In the genomic region with DNA sequence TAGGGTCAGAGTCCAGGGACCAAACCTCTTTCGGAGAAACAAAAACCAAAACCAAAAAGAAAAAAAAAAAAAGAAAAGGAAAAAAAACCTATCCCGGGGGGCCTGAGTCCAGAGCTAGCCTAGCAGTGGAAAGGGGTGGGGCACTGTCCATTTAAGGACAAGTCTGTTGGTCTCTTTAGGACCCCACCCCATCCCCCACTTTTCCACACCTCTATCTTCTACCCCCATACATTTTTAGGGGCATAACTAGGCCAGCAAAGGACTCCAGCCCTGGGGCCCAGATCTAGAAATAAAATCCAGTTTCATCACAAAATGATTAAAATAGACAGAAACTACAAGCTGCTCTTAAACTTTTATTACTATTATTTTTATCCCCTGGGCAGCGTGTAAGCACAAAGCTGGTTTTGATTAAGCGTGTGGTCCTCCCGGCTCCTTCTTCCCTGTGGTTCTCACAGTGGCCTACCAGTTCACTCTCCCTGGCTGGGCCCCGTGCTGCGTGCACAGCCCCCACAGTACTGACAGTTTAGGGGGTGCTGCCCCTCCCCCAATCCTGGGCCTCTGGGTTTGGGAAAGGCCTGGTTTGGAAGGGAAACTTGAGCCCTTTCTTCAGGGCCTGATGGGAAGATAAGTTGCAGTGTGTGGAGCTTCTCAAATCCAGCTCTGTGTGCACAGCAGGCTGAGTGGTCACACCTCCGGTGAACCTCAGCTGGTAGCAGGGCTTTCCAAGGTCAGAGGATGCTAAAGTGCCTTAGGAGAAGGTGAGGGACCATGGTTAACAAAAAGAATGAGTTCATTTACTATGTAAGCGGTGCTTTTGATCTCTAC, we compare ENCODE assay signal across 10 mouse cellular contexts.
DNase-seq lines count a peak whose midpoint lies in the region; ATAC-seq lines count a peak whose summit lies in the region.
"Had no signal": no experiment of that assay in that cellular context is flagged by ENCODE, and none has a peak within 500 bp of the region (broad histone marks: within the 10 kb centered on the region; RNA-seq: fewer than 3 reads in every experiment).

No protein-coding gene starts in this region.

- no peaks in the 10 kb centered on the region for H3K27me3 ChIP-seq in forebrain, embryonic 11.5 days (ENCODE audit: control insufficient read depth, insufficient read depth, low read length)
- no peaks in the 10 kb centered on the region for H3K27me3 ChIP-seq in forebrain, embryonic 14.5 days (replicated peaks; ENCODE audit: control insufficient read depth, insufficient read depth, low read length)
- no peaks in the 10 kb centered on the region for H3K27me3 ChIP-seq in embryonic facial prominence, embryonic 13.5 days
- no peaks in the 10 kb centered on the region for H3K27me3 ChIP-seq in liver, embryonic 12.5 days (replicated peaks)
- H3K27me3 ChIP-seq: forebrain, embryonic 15.5 days had no signal

- intact Hi-C loops in left cerebral cortex, postnatal 14 days (cut with DNase I): no loop called here

- H3K4me2 ChIP-seq in forebrain, embryonic 11.5 days (ENCODE audit: low read depth, low read length, severe bottlenecking): no peak overlapping the region
- H3K4me2 ChIP-seq in forebrain, embryonic 14.5 days (ENCODE audit: low read length): no peak overlapping the region
- H3K4me2 ChIP-seq in embryonic facial prominence, embryonic 13.5 days: peak overlapping the region; percentile 17; the same call in 1 of the 2 replicates
- no peak overlapping the region for H3K4me2 ChIP-seq in liver, embryonic 12.5 days
- H3K4me2 ChIP-seq: forebrain, embryonic 15.5 days; hindbrain, embryonic 14.5 days had no signal

- ATAC-seq in forebrain, embryonic 11.5 days (replicated peaks; ENCODE audit: low FRiP score): no peak
- ATAC-seq in forebrain, embryonic 14.5 days: no peak
- peak; percentile 84 for ATAC-seq in embryonic facial prominence, embryonic 13.5 days (ENCODE audit: insufficient number of reproducible peaks, insufficient read depth, low FRiP score, low TSS enrichment, low read depth)
- no peak for ATAC-seq in liver, embryonic 12.5 days
- ATAC-seq: forebrain, embryonic 15.5 days had no signal

- no peak overlapping the region; the same call in 1 of the 2 replicates for H3K27ac ChIP-seq in forebrain, embryonic 11.5 days (ENCODE audit: low read depth, low read length)
- no peak overlapping the region for H3K27ac ChIP-seq in forebrain, embryonic 14.5 days (ENCODE audit: low read depth, low read length)
- peak overlapping the region; percentile 88 for H3K27ac ChIP-seq in embryonic facial prominence, embryonic 13.5 days
- peak overlapping the region; percentile 27; the same call in 1 of the 2 replicates for H3K27ac ChIP-seq in liver, embryonic 12.5 days
- H3K27ac ChIP-seq: forebrain, embryonic 15.5 days; hindbrain, embryonic 14.5 days had no signal

- no peaks in the 10 kb centered on the region for H3K36me3 ChIP-seq in forebrain, embryonic 11.5 days (ENCODE audit: control insufficient read depth, insufficient read depth, low read length)
- no peaks in the 10 kb centered on the region for H3K36me3 ChIP-seq in forebrain, embryonic 14.5 days (ENCODE audit: control insufficient read depth, insufficient read depth, low read length)
- H3K36me3 ChIP-seq in embryonic facial prominence, embryonic 13.5 days: no peaks in the 10 kb centered on the region
- no peaks in the 10 kb centered on the region for H3K36me3 ChIP-seq in liver, embryonic 12.5 days
- H3K36me3 ChIP-seq: forebrain, embryonic 15.5 days had no signal

- DNase-seq in forebrain, embryonic 11.5 days (ENCODE audit: low spot score): peak; percentile 67
- DNase-seq in forebrain, embryonic 14.5 days (ENCODE audit: low spot score): no peak
- DNase-seq in kidney, postnatal 4 days: peak; percentile 53 to 61
- DNase-seq in kidney, postnatal 10 days: no peak
- DNase-seq in left cerebral cortex, postnatal 14 days (ENCODE audit: low spot score in 2 of 2): no peak
- no peak for DNase-seq in thymus, postnatal 10 days (ENCODE audit: low spot score in 2 of 2)

- 47% methylated on average over 9 of the region's 9 CpGs for WGBS in forebrain, embryonic 11.5 days
- 57% methylated on average over 9 of the region's 9 CpGs for WGBS in forebrain, embryonic 14.5 days
- WGBS in embryonic facial prominence, embryonic 13.5 days: 23% methylated on average over 9 of the region's 9 CpGs
- 62% methylated on average over 9 of the region's 9 CpGs for whole genome bisulfite sequencing in liver, embryonic 12.5 days (ENCODE audit: insufficient replicate concordance)

- no peak overlapping the region for H3K4me3 ChIP-seq in forebrain, embryonic 11.5 days (ENCODE audit: low read depth, low read length)
- H3K4me3 ChIP-seq in forebrain, embryonic 14.5 days (ENCODE audit: low read depth, low read length): no peak overlapping the region
- H3K4me3 ChIP-seq in embryonic facial prominence, embryonic 13.5 days: no peak overlapping the region
- no peak overlapping the region for H3K4me3 ChIP-seq in liver, embryonic 12.5 days
- H3K4me3 ChIP-seq: forebrain, embryonic 15.5 days had no signal

- peaks cover 3% of the 10 kb centered on the region; the same call in 1 of the 2 replicates for H3K4me1 ChIP-seq in forebrain, embryonic 11.5 days (replicated peaks; ENCODE audit: control insufficient read depth, insufficient read depth, low read length)
- 0 out of 2 replicates have a peak, but pooled peaks cover 2% of the 10 kb centered on the region for H3K4me1 ChIP-seq in forebrain, embryonic 14.5 days (ENCODE audit: control insufficient read depth, insufficient read depth, low read length)
- H3K4me1 ChIP-seq in embryonic facial prominence, embryonic 13.5 days: peaks cover 53% of the 10 kb centered on the region
- peaks cover 66% of the 10 kb centered on the region for H3K4me1 ChIP-seq in liver, embryonic 12.5 days
- H3K4me1 ChIP-seq: forebrain, embryonic 15.5 days had no signal

- H3K9me3 ChIP-seq in forebrain, embryonic 11.5 days (ENCODE audit: control insufficient read depth, low read length): no peaks in the 10 kb centered on the region
- H3K9me3 ChIP-seq in forebrain, embryonic 14.5 days (replicated peaks; ENCODE audit: control insufficient read depth, low read length): no peaks in the 10 kb centered on the region
- no peaks in the 10 kb centered on the region for H3K9me3 ChIP-seq in embryonic facial prominence, embryonic 13.5 days
- H3K9me3 ChIP-seq in liver, embryonic 12.5 days (replicated peaks): no peaks in the 10 kb centered on the region
- H3K9me3 ChIP-seq: forebrain, embryonic 15.5 days had no signal

- no peak overlapping the region for H3K9ac ChIP-seq in forebrain, embryonic 11.5 days (ENCODE audit: low read length)
- H3K9ac ChIP-seq in forebrain, embryonic 14.5 days (ENCODE audit: low read length): no peak overlapping the region
- H3K9ac ChIP-seq in embryonic facial prominence, embryonic 13.5 days: 0 out of 2 replicates have a peak overlapping the region, but pooled peaks have one; percentile 11
- H3K9ac ChIP-seq in liver, embryonic 12.5 days: no peak overlapping the region
- H3K9ac ChIP-seq: forebrain, embryonic 15.5 days; hindbrain, embryonic 14.5 days had no signal

Comparison
In these comparisons a context has a peak if more than half of its experiments do, and no peak if none do; other contexts are left out.
1. DNase-seq: peak in forebrain, embryonic 11.5 days (single experiment) and kidney, postnatal 4 days (2 of 2); none in forebrain, embryonic 14.5 days (single experiment), kidney, postnatal 10 days (single experiment), left cerebral cortex, postnatal 14 days (0 of 2) and thymus, postnatal 10 days (0 of 2).
2. H3K27ac ChIP-seq: peak in embryonic facial prominence, embryonic 13.5 days (single experiment) and liver, embryonic 12.5 days (single experiment); none in forebrain, embryonic 11.5 days (single experiment) and forebrain, embryonic 14.5 days (single experiment).